Mouse (Mus musculus) left cerebral cortex, postnatal 10 days (tissue): ENCODE results near the gene Olfr342. TPM values are rescaled to one million over a fixed set of nuclear protein-coding genes. Genes with fewer than 3 reads are reported as not detected.

ENCODE experiments used
- DNase-seq, 2 experiments: peaks; one replicate each; pipeline ENCODE4 v3.0.0; 2021 to 2022; ENCODE audit warnings: low spot score in 2 of 2, mixed read lengths in 1 of 2; ENCODE audit errors: extremely low spot score in 1 of 2
- intact Hi-C: fragments of 180-260 bp; cut with DNase I; formaldehyde crosslinking; loops from one replicate; pipeline ENCODE4 v1.15.1; 2025
- total RNA-seq, 2 experiments: library from RNA; stranded (reverse); gene quantifications; 2 replicates each; pipeline ENCODE4 v1.2.3; 2021

Gene Olfr342
- not detected for total RNA-seq

DNA sequence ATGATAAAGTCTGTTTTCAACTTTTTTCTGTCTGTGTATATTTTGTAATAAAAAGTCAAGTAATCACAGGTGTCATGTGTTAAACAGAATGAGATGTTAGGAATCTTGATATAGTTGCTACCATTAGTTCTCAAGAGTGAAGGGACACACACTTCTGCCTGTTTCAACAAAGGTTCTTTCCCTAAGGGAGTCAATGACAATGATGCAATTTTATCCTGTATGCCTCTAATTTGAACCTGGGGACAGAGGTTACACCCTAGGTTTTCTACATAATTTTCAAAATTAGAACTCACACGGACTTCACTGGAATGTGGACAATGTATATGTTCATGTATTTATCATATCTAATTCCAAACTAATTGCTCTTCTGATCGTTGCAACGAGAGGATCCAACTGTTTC, at the start of gene Olfr342:
Gene Olfr342, plus strand, starts transcription at position 301 of the 400 bp plus-strand sequence.
- intact Hi-C loops, result no loop called here
- no peak for DNase-seq

- no peak for DNase-seq
- intact Hi-C loops, result no loop called here
Observed at GRCm38 (mm10) chr2:36482368-36482767, 42.4 kb upstream of the Olfr342 start, which contains the start of gene Olfr341. Olfr341 (minus strand) TSS chr2:36482468.

GRCm38 (mm10) chr2:36565156-36565555, 40.4 kb downstream of the Olfr342 start:
- intact Hi-C loops, result no loop called here
- no peak for DNase-seq

- no peak for DNase-seq
- intact Hi-C loops, result no loop called here
Observed at GRCm38 (mm10) chr2:36566362-36566761, 41.6 kb downstream of the Olfr342 start, which contains the start of gene Olfr344. Olfr344 (plus strand) TSS chr2:36566662.

- DNase-seq, result no peak
- intact Hi-C loops, result no loop called here
Observed at GRCm38 (mm10) chr2:36567022-36567421, 42.2 kb downstream of the Olfr342 start.

- intact Hi-C loops, result no loop called here
- no peak for DNase-seq
Observed at GRCm38 (mm10) chr2:36567845-36568244, 43.0 kb downstream of the Olfr342 start.

Other genes starting within 250 kb of the Olfr342 start
- not detected for gene Olfr338, start 151.5 kb upstream of the Olfr342 start, total RNA-seq
- gene Olfr339, start 106.1 kb upstream of the Olfr342 start, total RNA-seq, result not detected
- not detected for gene Olfr340, start 72.4 kb upstream of the Olfr342 start, total RNA-seq
- gene Olfr341, start 42.5 kb upstream of the Olfr342 start, total RNA-seq, result not detected
- not detected for gene Olfr344, start 41.7 kb downstream of the Olfr342 start, total RNA-seq
- not detected for gene Olfr345, start 115.0 kb downstream of the Olfr342 start, total RNA-seq
- gene Olfr346, start 160.8 kb downstream of the Olfr342 start, total RNA-seq, result not detected
- not detected for gene Olfr347, start 206.9 kb downstream of the Olfr342 start, total RNA-seq